Mouse (Mus musculus): ENCODE data around the gene Gfer.

DNA sequence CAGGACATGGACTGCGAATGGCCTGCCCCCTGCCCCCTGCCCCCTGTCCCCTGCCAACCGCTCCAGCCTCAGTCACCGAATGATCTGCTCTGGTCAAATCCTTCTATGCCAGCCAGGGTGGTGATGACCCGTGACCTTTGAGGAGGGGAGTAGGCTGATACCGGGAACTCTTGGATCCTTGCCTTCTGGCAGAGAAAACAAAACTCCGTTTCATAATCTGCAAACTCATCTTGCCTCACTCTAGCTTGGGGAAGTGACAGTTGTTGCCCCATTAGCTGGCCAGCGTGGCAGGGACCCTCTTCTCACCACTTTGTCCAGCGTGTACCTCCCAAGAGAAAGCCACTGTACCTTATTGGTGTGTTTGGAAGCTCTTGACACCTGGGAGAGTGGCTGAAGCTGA, 46.4 kb upstream of the Gfer start:
- no peak for TF ChIP-seq POLR2A (IDR thresholded peaks at IDR 0.05; ENCODE audit: borderline replicate concordance, extremely low read depth, insufficient read depth, insufficient read length, poor library complexity, severe bottlenecking)
- TF ChIP-seq CTCF (IDR thresholded peaks at IDR 0.05; ENCODE audit: borderline replicate concordance, extremely low read depth, insufficient read depth, insufficient read length) = no peak
